Mouse (Mus musculus) myocyte (in vitro differentiated cells): ENCODE results near the gene Tmigd3.

Source experiments
- CEBPB ChIP-seq: IDR thresholded peaks from 2 replicates; pipeline ENCODE4 v1.6.1; 2011; ENCODE audit warnings: mild to moderate bottlenecking, moderate library complexity; ENCODE audit not compliant: poor library complexity, insufficient read depth, severe bottlenecking
- E2F4 ChIP-seq: IDR thresholded peaks from one replicate; pipeline ENCODE4 v1.6.1; 2011; ENCODE audit warnings: mild to moderate bottlenecking, control low read depth, moderate library complexity; ENCODE audit not compliant: insufficient read depth
- MAX ChIP-seq: IDR thresholded peaks from one replicate; pipeline ENCODE4 v1.6.1; 2011; ENCODE audit warnings: low read depth, mild to moderate bottlenecking, control low read depth
- MYOD1 ChIP-seq, 3 experiments: IDR thresholded peaks; one replicate each; pipeline ENCODE4 v1.6.1; 2011; ENCODE audit warnings: control low read depth in 2 of 3, low read depth in 2 of 3, mild to moderate bottlenecking in 2 of 3, moderate library complexity in 1 of 3; ENCODE audit not compliant: insufficient read length in 2 of 3, control insufficient read depth in 1 of 3
- MYOG ChIP-seq, 3 experiments: IDR thresholded peaks; one replicate each; pipeline ENCODE4 v1.6.1; 2011; ENCODE audit warnings: control low read depth in 2 of 3, low read depth in 2 of 3, mild to moderate bottlenecking in 2 of 3; ENCODE audit not compliant: insufficient read length in 2 of 3, control insufficient read depth in 1 of 3, insufficient read depth in 1 of 3
- POLR2A ChIP-seq: IDR thresholded peaks from one replicate; pipeline ENCODE4 v1.6.1; 2011; ENCODE audit warnings: low read depth, mild to moderate bottlenecking, control low read depth, moderate library complexity; ENCODE audit not compliant: insufficient read length
- POLR2AphosphoS2 ChIP-seq: IDR thresholded peaks from one replicate; pipeline ENCODE4 v1.6.1; 2011; ENCODE audit warnings: low read depth, control low read depth; ENCODE audit not compliant: insufficient read length
- REST ChIP-seq: IDR thresholded peaks from one replicate; pipeline ENCODE4 v1.6.1; 2011; ENCODE audit warnings: mild to moderate bottlenecking, control low read depth, moderate library complexity; ENCODE audit not compliant: insufficient read depth, insufficient read length
- SRF ChIP-seq: IDR thresholded peaks from one replicate; pipeline ENCODE4 v1.6.1; 2011; ENCODE audit warnings: low read depth; ENCODE audit not compliant: control insufficient read depth, insufficient read length
- TCF12 ChIP-seq: IDR thresholded peaks from one replicate; pipeline ENCODE4 v1.6.1; 2011; ENCODE audit warnings: mild to moderate bottlenecking, control low read depth; ENCODE audit not compliant: poor library complexity, insufficient read depth, severe bottlenecking
- TCF3 ChIP-seq: IDR thresholded peaks from one replicate; pipeline ENCODE4 v1.6.1; 2011; ENCODE audit warnings: low read depth, control low read depth; ENCODE audit not compliant: insufficient read length
- USF1 ChIP-seq: IDR thresholded peaks from one replicate; pipeline ENCODE4 v1.6.1; 2011; ENCODE audit warnings: low read depth, mild to moderate bottlenecking, control low read depth, moderate library complexity

GRCm38 (mm10) chr3:105882105-105882504 lies 11.4 kb downstream of the Tmigd3 start:
- no peak for TF ChIP-seq MYOD1 (IDR thresholded peaks at IDR 0.05; ENCODE audit: control insufficient read depth in 1 of 3, insufficient read length in 2 of 3, low read depth in 2 of 3)
- no peak for TF ChIP-seq POLR2A
- TF ChIP-seq REST = no peak
- TF ChIP-seq TCF12 = no peak
- no peak for TF ChIP-seq CEBPB
- no peak for TF ChIP-seq USF1
- no peak for TF ChIP-seq MAX
- no peak for TF ChIP-seq POLR2AphosphoS2
- TF ChIP-seq SRF = no peak
- no peak for TF ChIP-seq MYOG (IDR thresholded peaks at IDR 0.05; ENCODE audit: control insufficient read depth in 1 of 3, insufficient read depth in 1 of 3, insufficient read length in 2 of 3, low read depth in 2 of 3)
- TF ChIP-seq TCF3 = no peak
- no peak for TF ChIP-seq E2F4
